Mouse (Mus musculus) G1E (cell line): Measurements from ENCODE around the gene Slc26a6. TPM values are rescaled to one million over a fixed set of nuclear protein-coding genes. Genes with fewer than 3 reads are reported as not detected.
A peak's percentile ranks its signal among the peaks of the same experiment; 100 is the strongest.

Experiments
- ATAC-seq: 2 replicates; pipeline ENCODE4 v1.8.0; 2016; ENCODE audit warnings: mild to moderate bottlenecking; ENCODE audit not compliant: insufficient number of reproducible peaks, poor library complexity, low FRiP score, severe bottlenecking; ENCODE audit errors: extremely low read depth
- DNase-seq: peaks from one replicate; pipeline ENCODE4 v3.0.0; 2012; ENCODE audit warnings: low spot score
- H3K27me3 ChIP-seq: 2 replicates; pipeline ENCODE4 v1.6.1; 2012; ENCODE audit warnings: mild to moderate bottlenecking, low read length, inconsistent platforms; ENCODE audit not compliant: insufficient read depth
- H3K36me3 ChIP-seq: replicated peaks from 2 replicates; pipeline ENCODE3; 2012; ENCODE audit warnings: mild to moderate bottlenecking, inconsistent platforms
- H3K4me1 ChIP-seq: 2 replicates; pipeline ENCODE4 v1.6.1; 2012; ENCODE audit warnings: low read depth, low read length, inconsistent platforms, mixed read lengths; ENCODE audit not compliant: insufficient read depth
- H3K4me3 ChIP-seq: 2 replicates; pipeline ENCODE4 v1.5.1; 2012; ENCODE audit warnings: low read depth, mild to moderate bottlenecking, inconsistent platforms, low read length, moderate library complexity, mixed read lengths
- H3K9me3 ChIP-seq: replicated peaks from 2 replicates; pipeline ENCODE4 v1.6.1; 2012; ENCODE audit warnings: inconsistent platforms
- CTCF ChIP-seq: IDR thresholded peaks from 2 replicates; pipeline ENCODE4 v1.5.1; 2012; ENCODE audit warnings: low read depth, low read length, inconsistent platforms, mixed read lengths
- GATA1 ChIP-seq: IDR thresholded peaks from 2 replicates; pipeline ENCODE4 v1.6.1; 2012; ENCODE audit warnings: borderline replicate concordance, low read length, inconsistent platforms, mixed read lengths
- GATA2 ChIP-seq: IDR thresholded peaks from 2 replicates; pipeline ENCODE4 v1.6.1; 2012; ENCODE audit warnings: low read depth, low read length, inconsistent platforms, borderline replicate concordance
- POLR2AphosphoS5 ChIP-seq: IDR thresholded peaks from 2 replicates; pipeline ENCODE4 v1.6.1; 2012; ENCODE audit warnings: low read depth, low read length, inconsistent platforms; ENCODE audit not compliant: insufficient replicate concordance
- TAL1 ChIP-seq: conservative IDR thresholded peaks from 2 replicates; pipeline ENCODE4 v1.6.1; 2012; ENCODE audit warnings: low read depth, low read length, inconsistent platforms, mixed read lengths
- polyA plus RNA-seq: library from polyadenylated mRNA; stranded (reverse); fragments of >175 nt; gene quantifications from 2 replicates; pipeline ENCODE4 v1.2.3, GENCODE M21; 2012
- total RNA-seq, 2 experiments: library from RNA; stranded (forward) in 1 of 2; stranded (reverse) in 1 of 2; fragments of 200-1000 nt in 1 of 2; fragments of >200 nt in 1 of 2; fragmentation: Nextera tagmentation in 1 of 2; gene quantifications; 2 replicates each; pipeline ENCODE4 v1.2.3; 2014 to 2017

Slc26a6 gene
- total and polyA plus RNA-seq, 3 experiments, result 2.3 to 3.6 (median 3.5) TPM

DNA sequence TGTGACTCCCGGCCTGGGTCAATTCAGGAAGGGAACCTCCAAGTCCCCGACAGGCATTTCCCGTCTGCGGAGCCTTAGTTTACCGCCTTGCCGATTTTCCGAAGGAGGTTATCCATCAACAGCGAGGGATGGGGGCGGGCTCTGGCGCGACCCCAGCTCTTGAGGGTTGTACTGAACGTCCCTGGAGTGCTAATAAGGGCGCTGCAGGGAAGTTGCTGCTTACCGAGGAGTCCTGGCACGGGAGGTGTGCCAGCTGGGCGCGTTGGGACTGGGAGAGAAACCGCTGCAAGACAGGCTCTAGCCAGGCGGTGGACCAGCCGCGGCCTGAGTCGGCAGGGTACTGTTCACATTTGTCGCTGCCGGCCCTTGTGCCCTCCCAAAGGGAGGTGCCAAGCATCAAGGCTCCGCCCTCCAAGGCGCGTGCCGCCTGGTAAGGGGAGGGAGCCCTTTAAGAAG is 1.2 kb downstream of the Slc26a6 start:
- H3K27me3 ChIP-seq, result peaks cover 2% of the 10 kb centered on the region
- ATAC-seq, result peak; percentile 87
- H3K9me3 ChIP-seq, result no peaks in the 10 kb centered on the region
- peak overlapping the region; percentile 79 for H3K4me3 ChIP-seq
- no peak for TF ChIP-seq POLR2AphosphoS5
- TF ChIP-seq TAL1, result no peak
- no peak for TF ChIP-seq CTCF
- no peak for TF ChIP-seq GATA2
- no peak for TF ChIP-seq GATA1
- peaks cover 29% of the 10 kb centered on the region for H3K4me1 ChIP-seq
- peaks cover 36% of the 10 kb centered on the region for H3K36me3 ChIP-seq
- DNase-seq, result peak; percentile 91

- peaks cover 29% of the 10 kb centered on the region for H3K4me1 ChIP-seq
- H3K9me3 ChIP-seq, result no peaks in the 10 kb centered on the region
- TF ChIP-seq GATA1, result no peak
- TF ChIP-seq CTCF, result no peak
- TF ChIP-seq GATA2, result no peak
- no peak for TF ChIP-seq TAL1
- no peak for TF ChIP-seq POLR2AphosphoS5
- peaks cover 43% of the 10 kb centered on the region for H3K36me3 ChIP-seq
- no peak for ATAC-seq
- H3K4me3 ChIP-seq, result no peak overlapping the region
- no peaks in the 10 kb centered on the region for H3K27me3 ChIP-seq
- no peak for DNase-seq
Observed at GRCm38 (mm10) chr9:108855335-108855734, 2.3 kb downstream of the Slc26a6 start.

GRCm38 (mm10) chr9:108858792-108859527 is 5.9 kb downstream of the Slc26a6 start:
- Histone ChIP-seq H3K27me3 (no peaks in the 10 kb centered on the region), H3K36me3 (peaks cover 50% of the 10 kb centered on the region), H3K4me1 (peaks cover 10% of the 10 kb centered on the region), H3K4me3 (no peak overlapping the region), H3K9me3 (no peaks in the 10 kb centered on the region)
- ATAC-seq, result no peak
- no peak for DNase-seq
- TF ChIP-seq GATA2 (no peak), GATA1 (no peak), POLR2AphosphoS5 (no peak), TAL1 (no peak), CTCF (no peak)

DNA sequence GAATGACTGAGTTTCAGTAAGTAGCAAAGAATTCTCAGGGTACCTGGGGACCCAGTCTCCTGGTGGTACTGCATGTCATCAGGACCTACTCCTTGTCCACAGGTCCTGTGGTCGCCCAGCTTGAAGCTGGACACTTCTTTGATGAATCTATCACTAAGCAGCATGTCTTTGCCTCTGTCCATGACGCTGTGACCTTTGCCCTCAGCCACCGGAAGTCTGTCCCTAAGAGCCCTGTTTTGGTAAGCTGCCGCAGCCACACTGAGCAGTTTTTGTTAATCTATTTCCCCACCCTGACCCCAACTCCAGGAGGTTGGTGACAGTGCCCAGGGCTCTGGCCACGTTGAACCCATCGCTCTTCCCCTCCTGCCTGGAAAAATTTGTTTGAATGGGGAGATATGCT is 59.2 kb downstream of the Slc26a6 start:
- H3K36me3 ChIP-seq, result no peaks in the 10 kb centered on the region
- no peaks in the 10 kb centered on the region for H3K9me3 ChIP-seq
- ATAC-seq (no peak), DNase-seq (no peak)
- no peaks in the 10 kb centered on the region for H3K4me1 ChIP-seq
- TF ChIP-seq POLR2AphosphoS5 (no peak), CTCF (no peak), GATA1 (no peak), TAL1 (no peak), GATA2 (no peak)
- H3K27me3 ChIP-seq, result peaks cover 14% of the 10 kb centered on the region
- H3K4me3 ChIP-seq, result no peak overlapping the region

GRCm38 (mm10) chr9:108913161-108913560 is 60.1 kb downstream of the Slc26a6 start:
- no peaks in the 10 kb centered on the region for H3K4me1 ChIP-seq
- H3K9me3 ChIP-seq, result no peaks in the 10 kb centered on the region
- no peak for ATAC-seq
- DNase-seq, result no peak
- H3K27me3 ChIP-seq, result peaks cover 20% of the 10 kb centered on the region
- H3K36me3 ChIP-seq, result no peaks in the 10 kb centered on the region
- TF ChIP-seq POLR2AphosphoS5 (no peak), TAL1 (no peak), CTCF (no peak), GATA2 (no peak), GATA1 (no peak)
- H3K4me3 ChIP-seq, result no peak overlapping the region

GRCm38 (mm10) chr9:108913621-108914020 is 60.5 kb downstream of the Slc26a6 start:
- Histone ChIP-seq H3K27me3 (peaks cover 20% of the 10 kb centered on the region), H3K4me1 (no peaks in the 10 kb centered on the region), H3K9me3 (no peaks in the 10 kb centered on the region), H3K4me3 (no peak overlapping the region), H3K36me3 (no peaks in the 10 kb centered on the region)
- ATAC-seq, result no peak
- DNase-seq, result no peak
- TF ChIP-seq GATA1, result no peak
- no peak for TF ChIP-seq POLR2AphosphoS5
- TF ChIP-seq TAL1, result no peak
- no peak for TF ChIP-seq GATA2
- TF ChIP-seq CTCF, result no peak
